Mouse (Mus musculus): Measurements from ENCODE around the gene Itgb1bp1.

The Itgb1bp1 gene

DNA sequence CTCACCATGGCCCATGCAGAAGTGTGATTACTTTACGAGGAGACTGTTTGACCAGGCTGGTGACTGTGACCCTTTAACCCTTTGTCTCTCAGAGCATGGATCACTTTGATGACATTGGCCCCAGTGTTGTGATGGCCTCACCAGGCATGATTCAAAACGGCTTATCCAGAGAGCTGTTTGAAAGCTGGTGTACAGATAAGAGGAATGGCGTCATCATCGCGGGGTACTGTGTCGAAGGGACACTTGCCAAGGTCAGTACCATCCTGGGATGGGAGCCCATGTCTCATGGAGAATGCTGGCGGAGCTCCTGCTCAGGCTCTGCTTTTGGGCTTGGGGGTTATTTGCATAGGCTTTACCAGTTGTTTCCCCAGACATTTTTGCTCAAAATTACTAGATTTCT, 15.2 kb upstream of the Itgb1bp1 start:
- no peak for DNase-seq (ENCODE audit: low spot score)

DNA sequence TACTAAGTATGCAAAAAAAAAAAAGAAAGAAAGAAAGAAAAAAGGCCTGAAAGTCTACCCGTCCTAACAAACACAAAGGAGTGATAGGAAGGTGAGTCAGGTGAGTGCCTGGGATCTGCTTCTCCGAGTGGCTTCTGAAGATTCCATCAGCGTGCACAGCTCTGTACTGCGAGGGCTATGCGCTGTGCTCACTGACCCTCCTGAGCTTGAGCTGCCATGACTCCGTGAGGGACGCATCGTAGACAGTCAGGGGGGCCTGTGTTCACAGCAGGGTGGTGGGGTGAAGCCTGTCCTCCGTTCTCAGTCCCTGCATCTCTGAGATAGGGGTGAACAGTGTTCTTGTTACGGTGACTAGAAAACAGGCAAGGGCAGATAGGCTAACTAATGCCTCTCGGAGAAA, 12.8 kb upstream of the Itgb1bp1 start:
- no peak for DNase-seq (ENCODE audit: low spot score)

DNA sequence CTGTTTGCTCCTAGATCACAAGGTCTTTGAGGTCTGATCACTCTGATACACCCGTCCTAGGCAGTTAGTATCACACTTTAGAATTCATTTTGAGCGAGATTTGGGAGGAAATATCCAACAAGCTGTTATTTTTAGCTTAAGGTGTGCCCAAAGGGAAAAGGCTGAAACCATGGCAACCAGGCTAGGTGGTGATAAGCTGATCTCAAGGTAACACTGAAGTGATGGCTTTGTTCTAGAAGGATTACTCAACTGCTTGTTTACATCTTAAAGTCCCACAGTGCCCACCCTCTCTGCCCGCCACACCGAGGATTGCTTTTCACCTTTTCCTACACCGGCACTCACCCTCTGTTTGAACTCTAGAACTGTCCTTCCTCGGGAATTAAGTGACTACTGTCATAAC, 3.6 kb upstream of the Itgb1bp1 start:
- DNase-seq (ENCODE audit: low spot score), result no peak

DNA sequence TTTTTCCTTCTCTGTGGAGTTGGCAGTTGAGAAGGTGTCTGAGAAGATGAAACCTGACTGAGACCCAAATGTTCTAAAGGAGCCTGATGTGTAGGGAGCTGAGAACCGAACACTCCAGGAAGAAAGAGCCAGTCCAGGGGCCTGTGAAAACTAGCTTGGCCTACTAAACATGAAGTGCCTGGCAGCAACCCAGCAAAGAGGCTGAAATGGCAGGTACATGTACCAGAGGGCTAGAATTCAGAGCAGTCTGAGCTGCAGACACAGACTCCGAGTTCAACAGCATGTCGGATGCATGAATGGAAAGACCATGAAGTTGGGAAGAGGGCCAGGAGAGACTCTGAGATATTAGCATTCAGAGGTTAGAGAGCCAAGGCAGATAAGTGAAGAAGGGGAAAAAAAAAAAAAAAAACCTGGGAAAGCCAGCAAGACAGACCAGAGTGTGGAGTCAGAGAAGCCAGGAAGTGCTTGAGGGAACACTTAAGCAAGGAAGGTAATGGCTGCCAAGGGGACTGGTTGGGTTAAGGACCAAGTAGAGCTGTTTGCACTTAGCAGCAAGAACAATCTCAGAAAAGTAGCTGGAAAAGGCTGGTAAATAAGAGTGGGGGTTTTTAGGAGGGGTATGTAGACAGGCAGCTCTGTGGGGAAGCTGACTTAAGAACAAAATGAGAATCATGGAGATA, 2.8 kb upstream of the Itgb1bp1 start:
- no peak for DNase-seq (ENCODE audit: low spot score)

DNA sequence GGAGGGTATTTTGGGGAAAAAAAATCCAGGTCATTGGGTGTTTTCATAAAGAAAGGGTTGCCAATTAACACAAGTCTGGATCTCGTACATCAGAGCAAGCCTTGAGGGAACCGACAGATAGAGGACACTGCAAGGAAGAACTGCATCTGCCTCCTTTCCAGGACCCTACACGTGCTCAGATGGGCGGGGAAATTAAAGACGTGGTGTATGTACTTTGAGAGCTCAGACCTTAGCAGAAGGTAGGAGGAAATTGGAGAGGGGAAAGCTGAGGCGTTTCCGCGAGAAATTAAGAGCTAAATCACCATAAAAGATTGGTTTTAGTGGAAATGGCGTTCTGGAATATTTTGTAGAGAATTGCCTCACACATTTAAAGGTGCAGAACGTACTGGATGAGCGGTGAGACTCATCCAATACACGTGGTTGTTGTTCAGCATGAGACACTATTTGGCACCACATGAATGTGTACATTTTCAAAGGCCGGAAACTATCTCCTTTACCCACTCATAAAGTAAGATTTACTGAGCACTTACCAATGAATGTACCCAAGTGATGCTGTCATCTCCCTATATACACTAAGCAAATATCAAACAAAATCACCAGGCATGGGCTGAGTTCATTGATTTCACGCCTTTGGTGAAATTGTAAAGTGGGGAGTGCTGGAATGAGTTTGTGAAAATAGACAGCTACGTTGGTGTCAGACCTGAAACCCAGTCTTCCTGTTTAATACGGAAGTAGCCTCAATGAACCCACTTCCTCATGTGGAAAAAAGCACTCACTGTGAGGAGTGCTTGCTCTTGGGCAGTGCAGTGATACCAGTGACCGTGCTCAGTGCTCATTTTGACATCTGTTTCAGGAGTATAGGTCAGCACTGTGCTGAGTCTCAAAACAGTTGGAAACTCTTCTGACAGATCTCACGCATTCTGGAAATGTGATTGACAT, 897 bp upstream of the Itgb1bp1 start:
- DNase-seq (ENCODE audit: low spot score), result no peak

DNA sequence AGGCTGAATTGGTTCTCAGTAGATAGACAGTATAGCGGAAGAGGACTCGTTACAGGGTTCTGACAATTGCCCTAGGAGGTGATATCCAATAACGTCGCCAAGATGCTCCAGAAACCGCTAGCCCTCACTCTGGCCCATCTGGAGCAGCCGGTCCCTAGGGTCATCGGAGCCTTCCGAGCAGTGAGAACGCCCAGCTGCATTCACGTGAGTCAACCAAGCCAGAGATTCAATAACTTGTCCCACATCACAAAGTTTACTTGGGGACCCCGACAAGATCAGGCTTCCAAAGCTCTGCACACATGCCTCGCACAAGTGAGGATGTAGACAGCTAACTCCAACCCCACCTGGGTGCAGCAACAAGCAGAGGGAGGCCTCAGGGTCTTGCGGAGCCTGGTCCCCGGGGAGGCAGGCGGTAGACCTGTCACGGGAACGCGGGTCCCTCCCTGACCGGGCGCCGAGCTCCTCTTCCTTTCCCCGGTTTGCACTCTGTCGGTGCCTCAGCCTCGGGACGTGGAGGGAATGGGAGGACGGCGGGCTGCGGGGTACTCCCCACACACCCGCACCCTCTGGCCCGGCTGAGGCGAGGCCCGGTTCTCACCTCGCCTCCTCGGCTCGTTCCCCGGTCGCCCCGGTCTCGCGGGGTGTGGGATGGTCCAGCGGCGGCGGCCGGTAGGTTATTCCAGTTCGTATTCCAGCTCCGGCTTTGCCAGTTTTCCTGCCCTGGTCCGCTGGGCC, 409 bp downstream of the Itgb1bp1 start:
- no peak for DNase-seq (ENCODE audit: low spot score)

DNA sequence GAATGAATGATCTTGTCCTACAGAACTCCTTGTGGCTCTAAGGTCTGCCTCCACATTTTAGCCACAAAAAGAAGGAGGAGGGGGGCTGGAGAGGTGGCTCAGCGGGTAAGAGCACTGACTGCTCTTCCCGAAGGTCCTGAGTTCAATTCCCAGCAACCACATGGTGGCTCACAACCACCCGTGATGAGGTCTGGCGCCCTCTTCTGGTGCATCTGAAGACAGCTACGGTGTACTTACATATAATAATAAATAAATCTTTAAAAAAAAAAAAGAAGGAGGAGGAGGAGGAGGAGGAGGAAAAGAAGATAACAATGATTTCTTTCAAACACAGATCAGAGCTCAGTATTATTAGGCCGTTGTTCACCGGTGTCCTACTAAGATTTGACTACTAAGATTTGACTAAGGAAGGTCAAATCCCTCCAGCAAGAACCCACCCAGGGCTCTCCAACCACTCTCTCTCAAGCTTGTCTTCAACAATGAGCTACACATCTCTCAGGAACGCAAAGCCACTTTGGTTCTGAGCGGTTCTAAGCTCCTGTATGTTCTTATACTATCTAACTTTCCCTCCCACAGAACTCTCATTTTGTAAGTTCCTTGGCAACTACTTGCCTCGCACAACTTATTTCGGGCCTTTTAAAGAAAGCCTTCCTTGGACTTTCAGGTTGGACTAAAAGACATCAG, 1.2 kb downstream of the Itgb1bp1 start, which contains the start of gene Cpsf3:
Cpsf3 (plus strand) TSS at position 631 of the 681 bp plus-strand sequence.
- DNase-seq (ENCODE audit: low spot score), result no peak

DNA sequence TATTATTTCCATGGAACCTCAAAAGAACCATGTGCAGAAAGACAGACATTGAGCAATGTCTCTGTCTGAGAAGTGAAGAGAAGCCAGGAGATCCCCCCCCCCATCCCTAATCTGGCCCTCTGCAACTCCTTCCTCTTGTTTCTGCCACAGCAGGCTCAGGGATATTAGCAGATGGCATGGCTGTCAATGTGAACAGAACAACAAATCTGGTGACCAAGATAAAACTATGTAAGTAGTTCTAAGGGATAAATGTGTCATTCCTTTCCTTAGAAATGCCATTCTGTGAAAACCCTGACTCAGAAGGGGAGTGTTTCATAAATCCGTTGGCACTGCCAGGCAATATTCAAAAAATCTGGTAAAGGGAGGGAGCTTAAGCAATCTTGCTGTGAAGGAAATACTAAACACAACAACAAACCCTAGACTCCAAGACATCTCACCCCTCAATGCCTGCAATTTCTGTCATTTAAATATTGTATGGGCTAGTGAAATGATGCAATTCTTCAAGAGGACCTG, 8.7 kb downstream of the Itgb1bp1 start:
- no peak for DNase-seq (ENCODE audit: low spot score)

DNA sequence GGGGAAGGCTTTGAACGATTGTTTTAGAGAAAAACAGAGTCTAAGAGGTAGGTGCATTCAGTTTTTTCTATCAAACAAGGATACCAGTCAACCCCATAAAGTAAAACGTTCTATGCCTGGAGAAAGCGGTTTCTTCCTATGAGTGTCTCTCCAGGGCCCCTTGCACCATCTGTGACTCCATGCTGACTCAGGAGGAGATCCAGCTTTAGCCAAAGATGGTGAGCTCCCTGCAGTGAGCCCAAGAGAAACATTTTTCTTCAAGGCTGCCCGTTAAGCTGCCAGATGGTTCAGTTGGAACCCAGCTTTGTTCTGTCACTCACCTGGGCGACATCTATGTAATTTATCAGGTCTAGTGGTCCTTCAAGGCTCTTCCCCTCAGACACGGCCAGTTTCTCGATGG, 11.6 kb downstream of the Itgb1bp1 start:
- no peak for DNase-seq (ENCODE audit: low spot score)

DNA sequence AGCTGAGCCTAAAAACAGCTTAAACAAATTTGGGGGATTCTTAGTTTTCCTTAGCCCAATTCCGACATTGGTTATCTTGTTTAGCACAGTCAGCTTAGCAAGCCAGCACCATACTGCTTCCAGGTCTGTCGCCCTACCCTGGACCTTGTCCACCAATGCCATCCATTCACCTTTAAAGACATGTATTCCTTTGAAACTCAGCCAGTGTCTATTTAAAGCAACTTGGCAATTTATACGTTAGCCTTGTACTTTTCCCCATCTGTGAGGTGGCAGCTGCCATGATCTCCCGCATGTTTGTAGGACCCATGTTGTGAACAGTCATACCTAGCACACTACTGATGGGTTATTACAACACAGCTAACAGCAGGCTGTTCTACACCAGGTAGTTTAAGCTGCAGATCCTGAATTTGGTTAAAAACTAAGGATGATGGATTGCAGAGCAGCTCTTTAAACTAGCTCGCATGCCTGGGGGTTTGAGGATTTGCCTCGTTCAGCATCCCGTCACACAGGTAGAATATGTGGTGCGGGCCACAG, 17.9 kb downstream of the Itgb1bp1 start:
- no peak for DNase-seq (ENCODE audit: low spot score)

DNA sequence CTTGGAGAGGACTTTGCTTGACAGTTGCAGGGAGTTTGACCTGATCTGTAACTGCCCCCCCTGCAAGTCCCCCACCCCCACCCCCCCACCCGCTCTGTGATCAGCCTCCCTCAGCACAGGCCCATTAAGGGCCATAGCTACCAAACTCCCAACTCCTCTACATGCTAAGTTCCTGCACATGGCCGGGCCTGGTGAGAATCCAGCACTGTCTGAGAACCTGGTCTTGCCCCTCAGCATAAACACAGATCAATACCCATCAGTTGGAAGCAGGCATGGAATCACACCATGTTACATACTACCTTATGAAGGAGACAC, 19.3 kb downstream of the Itgb1bp1 start:
- no peak for DNase-seq (ENCODE audit: low spot score)

DNA sequence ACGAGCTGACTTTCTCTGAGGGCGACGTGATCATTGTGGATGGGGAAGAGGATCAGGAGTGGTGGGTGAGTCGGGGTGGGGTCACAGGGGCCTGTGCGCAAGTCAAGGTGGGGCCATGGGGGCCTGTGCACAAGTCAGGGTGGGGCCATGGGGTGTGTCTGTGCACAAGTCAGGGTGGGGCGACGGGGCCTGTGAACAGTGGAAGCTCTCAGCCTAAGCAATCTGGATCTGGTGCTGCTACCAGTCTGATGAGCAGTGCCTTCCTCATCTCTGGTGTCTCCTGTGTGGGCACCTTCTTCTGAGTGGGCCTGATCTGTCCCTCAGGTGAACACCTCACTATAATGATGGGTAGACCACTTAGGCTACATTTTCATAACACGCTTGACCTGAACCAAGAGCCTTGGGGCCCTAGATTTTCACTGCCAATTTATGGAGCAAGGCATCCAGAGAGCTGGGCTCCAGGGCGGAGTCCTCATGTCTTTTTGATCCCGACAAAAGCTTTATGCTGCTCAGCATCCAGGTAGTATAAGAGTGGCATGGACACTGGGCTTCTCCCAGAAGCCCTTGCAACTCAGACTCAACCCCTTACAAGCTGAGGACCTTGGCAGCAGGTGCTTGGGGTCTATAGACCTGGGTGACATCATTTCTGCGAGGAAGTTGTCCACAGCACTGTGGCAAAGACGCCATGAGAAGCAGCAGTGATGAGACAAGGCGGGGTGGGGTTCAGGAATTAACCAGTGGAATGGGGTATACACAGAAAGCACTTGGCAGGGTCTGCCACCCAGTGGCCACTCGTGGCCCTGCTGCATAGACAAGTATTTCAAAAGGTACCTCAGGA, 19.9 kb downstream of the Itgb1bp1 start:
- DNase-seq (ENCODE audit: low spot score), result no peak

DNA sequence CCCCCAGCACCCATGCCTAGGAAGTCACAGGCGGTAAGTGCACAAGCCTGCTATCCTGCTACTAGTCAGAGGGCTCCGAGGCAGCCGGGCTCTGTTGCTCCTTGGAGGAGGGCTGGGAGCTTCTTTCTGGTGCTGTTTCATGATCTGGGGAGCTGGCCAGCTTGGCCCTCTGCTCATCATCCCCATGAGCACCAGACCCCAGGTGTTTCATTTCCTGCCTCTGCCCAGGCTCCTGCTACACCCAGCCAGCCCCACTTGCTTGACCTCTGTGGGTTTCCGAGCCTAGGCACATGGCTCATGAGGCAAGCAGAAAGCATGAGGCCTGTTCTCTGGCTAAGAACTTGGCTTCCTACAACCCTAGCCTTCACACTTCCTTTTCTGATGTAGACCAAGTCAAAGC, 20.6 kb downstream of the Itgb1bp1 start:
- no peak for DNase-seq (ENCODE audit: low spot score)

DNA sequence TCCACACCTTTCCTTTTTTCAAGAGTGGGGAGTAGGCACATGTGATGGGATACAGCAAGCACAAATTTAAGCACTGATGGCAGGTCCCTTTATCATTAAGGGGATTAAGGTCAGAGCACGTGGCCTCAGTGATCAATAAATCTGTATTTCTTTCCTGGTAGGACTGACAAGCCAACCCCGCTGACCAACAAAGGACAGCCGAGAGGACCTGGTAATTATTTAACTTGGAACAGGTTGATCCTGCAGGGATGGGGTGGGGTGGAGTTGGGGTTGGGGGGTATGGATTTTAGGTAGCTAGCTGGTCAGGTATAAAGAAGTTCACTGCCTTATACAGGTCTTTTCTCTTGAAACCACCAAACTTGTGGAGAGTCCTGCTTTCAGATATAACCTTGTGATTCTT, 21.1 kb downstream of the Itgb1bp1 start:
- no peak for DNase-seq (ENCODE audit: low spot score)

DNA sequence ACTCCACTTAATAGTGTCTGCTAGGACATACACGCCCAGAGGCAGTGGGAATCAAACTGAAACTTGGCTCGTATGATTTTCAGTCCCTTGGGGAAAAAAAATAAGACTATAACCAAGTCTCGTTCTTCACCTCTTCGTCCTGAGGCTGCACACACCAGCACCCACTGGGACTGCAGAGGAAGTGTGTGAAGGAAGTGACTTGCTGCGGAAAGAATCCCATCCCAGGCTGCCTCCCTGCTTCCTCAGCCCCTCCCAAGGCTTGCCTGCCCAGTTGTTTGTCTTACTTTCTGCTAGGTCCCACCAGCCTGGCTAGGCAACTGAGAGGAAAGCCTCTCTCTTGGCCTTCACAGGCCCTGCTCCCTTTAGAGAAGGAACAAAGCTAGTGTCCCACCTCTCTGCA, 21.8 kb downstream of the Itgb1bp1 start:
- no peak for DNase-seq (ENCODE audit: low spot score)

DNA sequence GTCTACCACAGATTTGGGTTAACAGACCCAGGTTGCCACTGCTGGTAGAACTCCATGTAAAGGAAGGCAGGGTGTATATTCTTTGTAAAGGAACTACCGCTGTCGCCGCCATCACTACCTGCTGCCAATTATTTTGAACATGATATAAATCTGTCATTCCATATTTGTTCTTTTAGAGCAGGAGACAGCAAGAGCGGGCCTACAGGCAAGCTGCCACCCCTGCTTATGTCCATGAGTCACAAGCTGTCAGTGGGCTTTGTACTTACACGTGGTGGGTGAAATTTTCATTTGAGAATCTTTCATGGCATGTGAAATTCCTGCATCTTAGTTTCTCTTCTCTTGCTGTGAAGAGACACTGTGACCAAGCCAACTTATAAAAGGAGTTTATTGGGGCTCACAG, 22.8 kb downstream of the Itgb1bp1 start:
- DNase-seq (ENCODE audit: low spot score), result no peak

DNA sequence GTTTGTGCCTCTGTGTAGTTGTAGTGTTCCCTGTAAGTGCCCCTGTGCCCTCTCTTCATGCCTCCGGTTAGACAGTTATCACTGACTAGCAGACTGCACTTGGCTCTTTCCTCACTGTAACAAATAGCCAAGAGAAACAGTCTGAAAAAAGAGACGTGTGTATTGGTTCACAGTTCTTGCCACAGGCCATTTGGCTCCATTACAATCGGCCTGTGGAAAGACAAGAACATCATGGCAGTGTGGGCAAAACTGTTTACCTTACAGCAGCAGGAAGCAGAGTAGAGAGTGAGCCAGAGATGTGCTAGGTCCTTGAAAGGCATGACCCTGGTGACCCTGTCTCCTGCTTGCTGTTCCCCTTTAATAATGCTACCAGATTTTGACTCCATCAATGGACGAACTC, 24.6 kb downstream of the Itgb1bp1 start:
- no peak for DNase-seq (ENCODE audit: low spot score)

DNA sequence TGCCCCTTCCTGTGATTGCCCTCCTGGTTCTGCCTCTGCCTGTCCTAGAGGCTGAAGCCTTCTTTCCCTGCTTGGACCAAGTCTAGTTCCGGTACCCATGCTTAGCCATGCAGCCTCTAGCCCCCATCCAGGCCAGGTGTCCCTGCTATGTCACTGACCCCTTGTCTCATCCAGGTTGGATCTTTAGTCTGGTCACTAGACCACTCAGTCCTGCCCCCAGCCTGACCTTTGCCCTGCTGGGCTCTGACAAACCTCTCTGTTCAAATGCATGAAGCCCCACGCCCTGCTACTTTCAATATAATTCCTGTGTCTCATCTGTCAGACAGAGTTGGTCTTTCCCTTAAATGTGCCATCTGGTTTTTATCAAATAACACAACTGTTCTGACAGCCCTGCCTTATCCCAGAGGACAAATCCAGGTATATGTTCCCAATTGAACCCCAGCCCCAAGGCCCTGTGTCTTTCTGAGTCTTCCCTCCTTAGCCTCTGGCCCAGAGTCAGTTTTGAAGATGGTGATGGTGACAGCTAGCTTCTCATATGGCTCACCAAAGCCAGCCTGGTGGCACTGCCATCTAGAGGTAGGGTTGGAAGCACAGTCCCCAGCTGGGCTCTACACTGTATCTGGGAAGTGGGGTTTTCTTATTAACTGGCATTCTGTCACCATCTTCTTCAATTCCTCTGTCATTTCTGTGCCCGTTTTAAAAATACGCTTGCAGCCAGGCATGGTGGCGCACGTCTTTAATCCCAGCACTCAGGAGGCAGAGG, 25.4 kb downstream of the Itgb1bp1 start:
- no peak for DNase-seq (ENCODE audit: low spot score)

DNA sequence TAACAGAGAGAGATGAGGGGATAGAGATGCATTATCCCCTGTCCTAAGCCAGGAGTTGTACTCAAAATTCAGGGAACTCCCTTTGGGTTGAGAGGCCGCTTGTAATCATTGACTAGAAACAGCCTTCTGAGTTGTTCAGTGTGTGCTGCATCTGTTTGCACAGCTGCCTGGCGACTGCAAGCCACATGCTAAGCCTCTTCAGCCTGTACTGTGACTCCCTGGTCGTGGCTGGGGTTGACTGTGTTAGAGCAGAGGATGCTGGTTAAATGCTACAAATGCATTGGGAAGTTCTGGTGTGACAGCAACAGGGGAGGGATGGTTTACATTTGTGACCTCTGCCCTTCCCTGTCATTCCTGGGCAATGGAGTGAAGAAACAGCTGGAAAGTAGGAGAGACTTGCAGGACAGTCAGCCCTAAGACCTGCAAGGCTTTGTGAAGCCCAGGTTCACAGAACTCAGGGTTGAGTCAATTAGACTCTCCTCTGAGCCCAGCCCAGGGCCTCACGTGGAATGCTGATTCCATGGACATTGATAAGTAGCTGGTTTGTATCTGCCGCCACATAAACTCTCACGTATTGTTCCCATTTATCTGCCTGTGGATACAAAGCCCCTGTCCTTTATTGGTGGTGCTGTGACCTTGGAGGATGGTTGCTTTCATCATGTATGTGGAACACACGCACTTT, 38.2 kb downstream of the Itgb1bp1 start:
- no peak for DNase-seq (ENCODE audit: low spot score)

All from urinary bladder, postnatal 10 days (tissue).